Comparison of ENCODE assay signal across 9 mouse cellular contexts in genomic region chr8:122699005-122699492, GRCm38 (mm10). TPM values are rescaled to one million over a fixed set of nuclear protein-coding genes. Genes with fewer than 3 reads are reported as not detected.
DNase-seq lines count a peak whose midpoint lies in the region; ATAC-seq and TF ChIP-seq lines count a peak whose summit lies in the region.
"Had no signal": no experiment of that assay in that cellular context is flagged by ENCODE, and none has a peak within 500 bp of the region (broad histone marks: within the 10 kb centered on the region; RNA-seq: fewer than 3 reads in every experiment).

Gene Cbfa2t3, minus strand, starts transcription at chr8:122699109.

- peak within 1 kb of the TSS; percentile 55 for H3K4me2 ChIP-seq in heart, postnatal 0 days (ENCODE audit: low read depth, low read length)
- H3K4me2 ChIP-seq in midbrain, embryonic 11.5 days, result no peak within 1 kb of the TSS

- 0 out of 2 replicates have a peak, but pooled peaks cover 3% of the 10 kb centered on the region for H3K27me3 ChIP-seq in heart, postnatal 0 days (ENCODE audit: control insufficient read depth, insufficient read depth, low read length)
- no peaks in the 10 kb centered on the region for H3K27me3 ChIP-seq in midbrain, embryonic 11.5 days (ENCODE audit: control insufficient read depth, insufficient read depth, low read length)

- TF ChIP-seq EP300 in heart, postnatal 0 days (IDR thresholded peaks at IDR 0.05; ENCODE audit: low read depth), result peak; percentile 89

- no peak for DNase-seq in layer of hippocampus, adult 2 months (ENCODE audit: low spot score in 2 of 2)
- no peak for DNase-seq in layer of hippocampus, adult 11-12 months (ENCODE audit: low spot score)
- DNase-seq in heart, postnatal 0 days (ENCODE audit: low spot score), result peak; percentile 22
- DNase-seq in layer of hippocampus, postnatal 25 days (ENCODE audit: extremely low spot score in 1 of 2, low spot score in 1 of 2), result no peak
- DNase-seq in midbrain, embryonic 11.5 days (ENCODE audit: low spot score, missing footprints), result peak; percentile 81
- peak; percentile 75 to 85 for DNase-seq in thymus, postnatal 36 days
- DNase-seq in cerebellum, postnatal 14 days, result no peak

- no peaks in the 10 kb centered on the region for H3K9me3 ChIP-seq in heart, postnatal 0 days (replicated peaks; ENCODE audit: control insufficient read depth, low read length)
- H3K9me3 ChIP-seq in midbrain, embryonic 11.5 days (ENCODE audit: control insufficient read depth, low read length), result no peaks in the 10 kb centered on the region

- 28% methylated on average over 13 of the region's 13 CpGs for WGBS in heart, postnatal 0 days
- 51% methylated on average over 13 of the region's 13 CpGs for WGBS in midbrain, embryonic 11.5 days

- no peaks in the 10 kb centered on the region for H3K36me3 ChIP-seq in heart, postnatal 0 days (replicated peaks; ENCODE audit: control insufficient read depth, insufficient read depth, low read length)
- H3K36me3 ChIP-seq in midbrain, embryonic 11.5 days (ENCODE audit: control insufficient read depth, insufficient read depth, low read length), result no peaks in the 10 kb centered on the region

- no peak within 1 kb of the TSS for H3K27ac ChIP-seq in layer of hippocampus, adult 2 months
- H3K27ac ChIP-seq in heart, postnatal 0 days (ENCODE audit: low read depth), result peak within 1 kb of the TSS; percentile 50; the same call in 1 of the 2 replicates
- no peak within 1 kb of the TSS for H3K27ac ChIP-seq in midbrain, embryonic 11.5 days (ENCODE audit: low read depth, low read length)

- H3K9ac ChIP-seq in heart, postnatal 0 days (replicated peaks; ENCODE audit: low read depth, low read length), result no peak within 1 kb of the TSS; the same call in 1 of the 2 replicates
- no peak within 1 kb of the TSS; the same call in 1 of the 2 replicates for H3K9ac ChIP-seq in midbrain, embryonic 11.5 days (ENCODE audit: low read length)

- peaks cover 10% of the 10 kb centered on the region; the same call in 1 of the 2 replicates for H3K4me1 ChIP-seq in heart, postnatal 0 days (ENCODE audit: control insufficient read depth, insufficient read depth)
- H3K4me1 ChIP-seq in midbrain, embryonic 11.5 days (ENCODE audit: control insufficient read depth, insufficient read depth, low read length), result 0 out of 2 replicates have a peak, but pooled peaks cover 3% of the 10 kb centered on the region

- no peak for ATAC-seq in erythroblast, adult 5-6 weeks (replicated peaks; ENCODE audit: low FRiP score, poor library complexity, severe bottlenecking)
- peak; percentile 70 for ATAC-seq in heart, postnatal 0 days (ENCODE audit: insufficient read depth, low read depth)
- ATAC-seq in midbrain, embryonic 11.5 days (ENCODE audit: low FRiP score), result no peak
- ATAC-seq: Patski had no signal

- TF ChIP-seq CTCF in layer of hippocampus, adult 2 months (conservative IDR thresholded peaks at IDR 0.05), result no peak
- no peak for TF ChIP-seq CTCF in heart, postnatal 0 days (IDR thresholded peaks at IDR 0.05; ENCODE audit: low read depth)

- no peak within 1 kb of the TSS for H3K4me3 ChIP-seq in layer of hippocampus, adult 2 months
- H3K4me3 ChIP-seq in heart, postnatal 0 days (ENCODE audit: low read depth, low read length), result peak within 1 kb of the TSS; percentile 22
- H3K4me3 ChIP-seq in midbrain, embryonic 11.5 days (ENCODE audit: low read depth, low read length), result no peak within 1 kb of the TSS

RNA-seq across cellular contexts. Expression of gene Cbfa2t3, which starts in this region (rescaled TPM):
- 10 to 100 TPM; 38.0 to 49.8 TPM for total RNA-seq in layer of hippocampus, adult 2 months (2021)
- total RNA-seq in erythroblast, adult 5-6 weeks (2015; ENCODE audit: low replicate concordance), result 10.9 and 13.1 TPM in 2 replicates
- 10.9 and 13.8 TPM in 2 replicates for total RNA-seq in erythroblast, adult 5-6 weeks (2017; ENCODE audit: low replicate concordance)
- 1.1 and 3.6 TPM in 2 replicates for total RNA-seq in heart, postnatal 0 days (2014; rRNA removed; ENCODE audit: low replicate concordance)
- polyA plus RNA-seq in heart, postnatal 0 days (2015; fragmentation: Nextera tagmentation; extraction: Ambion mirVana), result 4.3 and 4.4 TPM in 2 replicates
- total RNA-seq in layer of hippocampus, postnatal 25 days (2021), result 10 to 100 TPM; 40.0 to 43.6 TPM
- 6.1 and 6.4 TPM in 2 replicates for polyA plus RNA-seq in midbrain, embryonic 11.5 days (2014; fragmentation: Nextera tagmentation; extraction: Ambion mirVana)

Comparison
In these comparisons a context has a peak if more than half of its experiments do, and no peak if none do; other contexts are left out.
1. DNase-seq: peak in heart, postnatal 0 days (single experiment), midbrain, embryonic 11.5 days (single experiment) and thymus, postnatal 36 days (2 of 2); none in layer of hippocampus, adult 2 months (0 of 2), layer of hippocampus, adult 11-12 months (single experiment), layer of hippocampus, postnatal 25 days (0 of 2) and cerebellum, postnatal 14 days (0 of 2).